Mouse (Mus musculus) midbrain, postnatal 0 days (tissue): ENCODE data around the gene Hist1h2af. TPM values are rescaled to one million over a fixed set of nuclear protein-coding genes. Genes with fewer than 3 reads are reported as not detected.
"Not testable (repeated sequence)": the region's sequence is repeated elsewhere in the genome, so short reads cannot be mapped to it uniquely, and the experiment has no call there.

Experiments
- ATAC-seq: fragments of 200-750 bp; cut with Nextera tagmentation; 2 replicates; pipeline ENCODE4 v1.8.0; 2017; ENCODE audit warnings: moderate number of reproducible peaks, mild to moderate bottlenecking, moderate TSS enrichment, moderate library complexity; ENCODE audit not compliant: low FRiP score
- DNase-seq: peaks from one replicate; pipeline ENCODE4 v3.0.0-alpha.2; 2015; ENCODE audit warnings: low spot score
- H3K27ac ChIP-seq: fragments of 300-500 bp; sonication (generic); 2 replicates; pipeline ENCODE4 v1.5.1; 2014; ENCODE audit warnings: low read depth, mild to moderate bottlenecking, low read length, mixed read lengths
- H3K27me3 ChIP-seq: fragments of 300-500 bp; sonication (generic); 2 replicates; pipeline ENCODE4 v1.6.1; 2014; ENCODE audit warnings: low read length, control low read depth, mixed read lengths; ENCODE audit not compliant: insufficient read depth
- H3K36me3 ChIP-seq: fragments of 300-500 bp; sonication (generic); 2 replicates; pipeline ENCODE4 v1.6.1; 2014; ENCODE audit warnings: low read length, control low read depth, mixed read lengths; ENCODE audit not compliant: insufficient read depth
- H3K4me1 ChIP-seq: fragments of 300-500 bp; sonication (generic); 2 replicates; pipeline ENCODE4 v1.6.1; 2014; ENCODE audit warnings: mild to moderate bottlenecking, control low read depth, antibody characterized with exemption, low read length, mixed read lengths; ENCODE audit not compliant: insufficient read depth
- H3K4me2 ChIP-seq: fragments of 300-500 bp; sonication (generic); 2 replicates; pipeline ENCODE4 v1.6.1; 2014; ENCODE audit warnings: low read depth, mild to moderate bottlenecking, low read length, mixed read lengths; ENCODE audit not compliant: poor library complexity, severe bottlenecking
- H3K4me3 ChIP-seq: fragments of 300-500 bp; sonication (generic); 2 replicates; pipeline ENCODE4 v1.5.1; 2014; ENCODE audit warnings: low read depth, mild to moderate bottlenecking, low read length, moderate library complexity
- H3K9ac ChIP-seq: fragments of 300-500 bp; sonication (generic); replicated peaks from 2 replicates; pipeline ENCODE4 v1.6.1; 2014; ENCODE audit warnings: mild to moderate bottlenecking, low read length, moderate library complexity, mixed read lengths; ENCODE audit not compliant: poor library complexity, severe bottlenecking
- H3K9me3 ChIP-seq: fragments of 300-500 bp; sonication (generic); 2 replicates; pipeline ENCODE4 v1.6.1; 2016; ENCODE audit warnings: low read length, control low read depth
- CTCF ChIP-seq: IDR thresholded peaks from 2 replicates; pipeline ENCODE4 v1.5.1; 2016; ENCODE audit warnings: antibody characterized with exemption, mild to moderate bottlenecking
- WGBS: fragments of 180-500 bp; shearing (Covaris S2); extraction: QIAGEN DNeasy Blood & Tissue Kit; methylation state at CpG from one replicate; pipeline ENCODE4 v1.1.7; 2014; 5-methylcytosine and 5-hydroxymethylcytosine counted together
- polyA plus RNA-seq: library from polyadenylated mRNA; unstranded; fragments of >200 nt; fragmentation: Nextera tagmentation; extraction: Ambion mirVana; gene quantifications from 2 replicates; pipeline ENCODE4 v1.2.1, GENCODE M21; 2015
- total RNA-seq: library from RNA; depleted of rRNA; stranded (reverse); fragments of >200 nt; gene quantifications from 2 replicates; pipeline ENCODE4 v1.2.3, GENCODE M21; 2014

Gene Hist1h2af
- total and polyA plus RNA-seq, 2 experiments from 2014 or later = 0.54 to 293 TPM

DNA sequence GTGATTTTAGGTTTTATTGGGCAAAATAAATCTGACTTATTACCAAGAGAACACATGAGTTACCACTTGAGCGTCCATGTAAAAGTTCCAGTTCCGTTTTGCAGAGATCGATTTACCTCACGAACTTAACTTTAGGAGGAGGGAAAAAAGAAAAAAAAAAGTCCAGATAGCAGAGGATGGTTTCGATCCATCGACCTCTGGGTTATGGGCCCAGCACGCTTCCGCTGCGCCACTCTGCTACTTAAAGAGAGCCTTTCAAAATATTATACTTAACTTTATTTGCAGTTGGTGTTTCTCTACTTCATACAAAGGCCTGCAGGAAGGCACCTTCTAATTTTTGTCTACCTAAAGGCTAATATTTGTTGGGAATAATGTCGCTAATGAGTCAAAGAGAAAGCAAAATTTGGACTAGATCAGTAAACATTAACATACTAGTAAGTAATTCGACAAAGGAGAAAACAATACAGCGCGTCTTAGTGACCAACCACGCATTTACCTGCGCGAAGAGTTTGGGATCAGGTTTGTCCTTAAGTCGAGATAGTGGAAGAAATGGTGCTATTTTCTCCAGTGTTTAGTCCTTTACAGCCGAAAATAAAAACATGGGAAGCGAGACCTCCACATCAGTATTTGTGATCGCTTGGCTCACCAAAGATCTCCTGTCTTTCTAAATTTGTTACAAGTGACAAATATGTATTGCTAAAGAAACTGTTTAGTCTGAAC is 3.4 kb upstream of the Hist1h2af start:
- Histone ChIP-seq H3K4me3 (peak overlapping the region; percentile 52), H3K27ac (peak overlapping the region; percentile 93), H3K36me3 (no peaks in the 10 kb centered on the region), H3K4me2 (peak overlapping the region; percentile 58), H3K9me3 (no peaks in the 10 kb centered on the region), H3K27me3 (no peaks in the 10 kb centered on the region), H3K9ac (peak overlapping the region; percentile 66), H3K4me1 (peaks cover 10% of the 10 kb centered on the region)
- WGBS = under 1% methylated on average over 20 of the region's 20 CpGs
- DNase-seq = peak; percentile 58
- no peak for TF ChIP-seq CTCF
- ATAC-seq = 0 out of 2 replicates have a peak, but pooled peaks have one; percentile 38

DNA sequence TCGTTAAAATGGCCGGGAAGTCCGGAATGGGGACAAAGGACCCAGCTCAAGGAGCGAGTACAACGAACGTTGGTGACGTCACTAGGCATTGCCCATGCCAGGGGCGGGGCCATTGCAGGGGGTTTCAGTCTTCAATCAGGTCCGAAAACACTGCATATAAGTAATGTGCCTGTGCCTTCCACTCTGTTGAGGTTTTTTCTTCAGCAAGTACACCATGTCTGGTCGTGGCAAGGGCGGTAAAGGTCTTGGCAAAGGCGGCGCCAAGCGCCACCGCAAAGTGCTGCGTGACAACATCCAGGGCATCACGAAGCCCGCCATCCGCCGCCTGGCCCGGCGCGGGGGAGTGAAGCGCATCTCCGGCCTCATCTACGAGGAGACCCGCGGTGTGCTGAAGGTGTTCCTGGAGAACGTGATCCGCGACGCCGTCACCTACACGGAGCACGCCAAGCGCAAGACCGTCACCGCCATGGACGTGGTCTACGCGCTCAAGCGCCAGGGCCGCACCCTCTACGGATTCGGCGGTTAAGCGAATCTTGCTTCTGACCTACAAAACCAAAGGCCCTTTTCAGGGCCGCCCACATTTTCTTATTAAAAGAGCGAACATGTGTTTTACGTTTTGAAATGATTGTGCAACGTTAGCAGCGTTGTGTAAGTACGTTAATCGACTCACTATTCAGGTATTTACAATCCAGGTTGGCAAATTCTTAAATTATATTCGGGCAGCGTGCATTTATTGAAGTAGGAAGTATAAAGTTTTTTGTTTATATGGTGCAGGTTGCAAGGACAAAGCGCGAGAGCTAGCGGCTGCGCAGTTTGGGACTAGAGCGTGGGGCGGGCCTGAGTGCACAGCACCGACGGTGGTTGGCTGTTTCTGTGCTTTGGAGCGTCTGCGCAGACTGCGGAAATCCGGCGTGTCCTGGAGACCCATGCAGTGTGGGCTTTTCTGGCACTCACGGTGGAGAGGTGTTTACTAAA is 2.5 kb upstream of the Hist1h2af start, which contains the start of gene Hist1h4h:
Gene Hist1h4h (plus strand): TSS at position 150 of the 975 bp plus-strand sequence.
- Histone ChIP-seq H3K9me3 (no peaks in the 10 kb centered on the region), H3K9ac (peak within 1 kb of the TSS; percentile 66), H3K36me3 (no peaks in the 10 kb centered on the region), H3K27me3 (no peaks in the 10 kb centered on the region), H3K4me2 (peak within 1 kb of the TSS; percentile 58), H3K4me3 (peak within 1 kb of the TSS; percentile 52), H3K4me1 (peaks cover 10% of the 10 kb centered on the region), H3K27ac (peak within 1 kb of the TSS; percentile 93)
- peak; percentile 99 for DNase-seq
- TF ChIP-seq CTCF = no peak
- WGBS = under 1% methylated on average over 56 of the region's 70 CpGs
- peak; percentile 90 for ATAC-seq

GRCm38 (mm10) chr13:23532262-23533075 is 1.2 kb upstream of the Hist1h2af start:
- no peak overlapping the region for H3K27ac ChIP-seq
- no peak for ATAC-seq
- no peaks in the 10 kb centered on the region for H3K9me3 ChIP-seq
- H3K4me2 ChIP-seq = peak overlapping the region; percentile 58
- H3K27me3 ChIP-seq = no peaks in the 10 kb centered on the region
- no peaks in the 10 kb centered on the region for H3K36me3 ChIP-seq
- no peak for DNase-seq
- no peak for TF ChIP-seq CTCF
- peaks cover 10% of the 10 kb centered on the region for H3K4me1 ChIP-seq
- no peak overlapping the region for H3K9ac ChIP-seq
- 21% methylated on average over 9 of the region's 9 CpGs for WGBS
- peak overlapping the region; percentile 52 for H3K4me3 ChIP-seq

- DNase-seq (no peak), ATAC-seq (no peak)
- H3K9ac ChIP-seq = no peak overlapping the region
- WGBS = under 1% methylated on average over 15 of the region's 15 CpGs
- peak overlapping the region; percentile 46 for H3K4me3 ChIP-seq
- H3K4me1 ChIP-seq = peaks cover 10% of the 10 kb centered on the region
- TF ChIP-seq CTCF = no peak
- no peaks in the 10 kb centered on the region for H3K27me3 ChIP-seq
- peak overlapping the region; percentile 69 for H3K4me2 ChIP-seq
- H3K27ac ChIP-seq = no peak overlapping the region
- no peaks in the 10 kb centered on the region for H3K36me3 ChIP-seq
- no peaks in the 10 kb centered on the region for H3K9me3 ChIP-seq
Measured at GRCm38 (mm10) chr13:23534368-23535131, 844 bp downstream of the Hist1h2af start.

DNA sequence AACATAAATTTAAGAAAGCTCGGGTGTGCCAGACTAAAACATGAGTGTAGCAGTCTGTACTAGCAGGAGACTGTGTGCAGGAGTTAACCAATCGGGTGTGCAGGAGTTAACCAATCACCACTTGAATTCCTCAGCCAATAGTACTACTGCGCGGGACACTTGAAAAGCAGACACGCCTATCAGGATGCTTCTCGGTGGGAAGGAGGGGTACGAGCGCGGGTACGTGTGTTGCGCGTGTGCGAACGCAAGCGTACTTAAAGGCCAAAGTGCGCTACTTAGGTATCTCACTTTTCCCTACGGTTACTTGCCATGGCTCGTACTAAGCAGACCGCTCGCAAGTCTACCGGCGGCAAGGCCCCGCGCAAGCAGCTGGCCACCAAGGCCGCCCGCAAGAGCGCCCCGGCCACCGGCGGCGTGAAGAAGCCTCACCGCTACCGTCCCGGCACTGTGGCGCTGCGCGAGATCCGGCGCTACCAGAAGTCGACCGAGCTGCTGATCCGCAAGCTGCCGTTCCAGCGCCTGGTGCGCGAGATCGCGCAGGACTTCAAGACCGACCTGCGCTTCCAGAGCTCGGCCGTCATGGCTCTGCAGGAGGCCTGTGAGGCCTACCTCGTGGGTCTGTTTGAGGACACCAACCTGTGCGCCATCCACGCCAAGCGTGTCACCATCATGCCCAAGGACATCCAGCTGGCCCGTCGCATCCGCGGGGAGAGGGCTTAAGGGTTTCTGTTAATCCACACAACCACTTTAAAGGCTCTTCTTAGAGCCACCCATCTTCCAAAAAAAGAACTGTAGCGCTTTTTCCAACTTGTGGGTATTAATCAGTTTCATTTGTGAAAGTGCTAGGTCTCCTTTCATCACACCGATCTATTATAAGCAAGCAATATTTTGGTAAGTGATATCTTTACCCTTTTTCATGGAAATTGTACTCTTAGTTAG is 1.7 kb downstream of the Hist1h2af start, which contains the start of gene Hist1h3g:
Gene Hist1h3g (plus strand): TSS at position 286 of the 939 bp plus-strand sequence.
- H3K4me1 ChIP-seq = peaks cover 10% of the 10 kb centered on the region
- not testable (repeated sequence) for H3K27me3 ChIP-seq, H3K27ac ChIP-seq, H3K36me3 ChIP-seq, H3K9ac ChIP-seq, H3K9me3 ChIP-seq
- peak within 1 kb of the TSS; percentile 69 for H3K4me2 ChIP-seq
- ATAC-seq (peak; percentile 85), DNase-seq (peak; percentile 97)
- under 1% methylated on average over 48 of the region's 62 CpGs for WGBS
- H3K4me3 ChIP-seq = peak within 1 kb of the TSS; percentile 46
